Mouse (Mus musculus) CH12.LX (cell line): Measurements from ENCODE around the gene Eif4g3. TPM values are rescaled to one million over a fixed set of nuclear protein-coding genes. Genes with fewer than 3 reads are reported as not detected.
A peak's percentile ranks its signal among the peaks of the same experiment; 100 is the strongest.

Experiments
- DNase-seq: peaks from one replicate; pipeline ENCODE4 v3.0.0-alpha.2; 2013; ENCODE audit errors: extremely low read depth
- H3K27ac ChIP-seq: 2 replicates; pipeline ENCODE4 v1.5.1; 2012; ENCODE audit warnings: low read depth, mild to moderate bottlenecking, control low read depth, moderate library complexity; ENCODE audit not compliant: insufficient read depth
- H3K27me3 ChIP-seq: replicated peaks from 2 replicates; pipeline ENCODE3; 2012; ENCODE audit warnings: inconsistent platforms
- H3K36me3 ChIP-seq, 2 experiments: replicated peaks in 1 of 2; 2 replicates each; pipeline versions ENCODE3 to v1.6.1; 2012; ENCODE audit warnings: inconsistent platforms in 1 of 2, low read length in 1 of 2, mild to moderate bottlenecking in 1 of 2, mixed read lengths in 1 of 2, moderate library complexity in 1 of 2; ENCODE audit not compliant: control insufficient read depth in 1 of 2, insufficient read depth in 1 of 2
- H3K4me1 ChIP-seq, 2 experiments: 2 replicates each; pipeline ENCODE4 v1.6.1; 2012; ENCODE audit warnings: inconsistent platforms in 1 of 2, moderate library complexity in 1 of 2; ENCODE audit not compliant: insufficient read depth in 2 of 2, control insufficient read depth in 1 of 2
- H3K4me2 ChIP-seq: 2 replicates; pipeline ENCODE4 v1.6.1; 2012; ENCODE audit warnings: low read depth, mild to moderate bottlenecking, control low read depth; ENCODE audit not compliant: poor library complexity, insufficient read depth, severe bottlenecking
- H3K4me3 ChIP-seq, 3 experiments: fragments of 150-350 bp in 1 of 3; sonication (generic) in 1 of 3; replicated peaks in 1 of 3; 2 replicates each; pipeline versions ENCODE3 to v1.5.1; 2011 to 2012; ENCODE audit warnings: low read depth in 2 of 3, low read length in 2 of 3, mild to moderate bottlenecking in 2 of 3, moderate library complexity in 2 of 3, control low read depth in 1 of 3, improper control_type of control experiment in 1 of 3, inconsistent platforms in 1 of 3, mixed read lengths in 1 of 3; ENCODE audit not compliant: poor library complexity in 1 of 3
- H3K79me2 ChIP-seq: replicated peaks from 2 replicates; pipeline ENCODE4 v1.6.1; 2012; ENCODE audit warnings: mild to moderate bottlenecking, moderate library complexity; ENCODE audit not compliant: control insufficient read depth, poor library complexity, insufficient read depth, severe bottlenecking; ENCODE audit errors: extremely low read depth
- H3K9ac ChIP-seq: 2 replicates; pipeline ENCODE4 v1.6.1; 2012; ENCODE audit warnings: low read depth, mild to moderate bottlenecking, control low read depth, moderate library complexity; ENCODE audit not compliant: insufficient read depth
- H3K9me3 ChIP-seq: replicated peaks from 2 replicates; pipeline ENCODE3; 2012; ENCODE audit warnings: low read length, inconsistent platforms, mixed read lengths
- CTCF ChIP-seq, 2 experiments: IDR thresholded peaks in 1 of 2; conservative IDR thresholded peaks in 1 of 2; 2 replicates each; pipeline ENCODE4 v1.5.1; 2011 to 2012; ENCODE audit warnings: low read depth in 2 of 2, low read length in 2 of 2, improper control_type of control experiment in 1 of 2, inconsistent platforms in 1 of 2, mild to moderate bottlenecking in 1 of 2, moderate library complexity in 1 of 2
- E2F4 ChIP-seq: IDR thresholded peaks from 2 replicates; pipeline ENCODE4 v1.6.1; 2011; ENCODE audit warnings: low read depth, low read length, improper control_type of control experiment; ENCODE audit not compliant: insufficient replicate concordance
- EP300 ChIP-seq: IDR thresholded peaks from 2 replicates; pipeline ENCODE4 v1.6.1; 2011; ENCODE audit warnings: low read length, improper control_type of control experiment
- ETS1 ChIP-seq: conservative IDR thresholded peaks from 2 replicates; pipeline ENCODE4 v1.6.1; 2012; ENCODE audit warnings: low read depth, mild to moderate bottlenecking, inconsistent platforms, low read length, improper control_type of control experiment, moderate library complexity
- GABPA ChIP-seq: IDR thresholded peaks from 2 replicates; pipeline ENCODE4 v1.6.1; 2012; ENCODE audit warnings: low read depth, low read length, improper control_type of control experiment, inconsistent platforms; ENCODE audit not compliant: insufficient replicate concordance
- HCFC1 ChIP-seq: IDR thresholded peaks from 2 replicates; pipeline ENCODE4 v1.6.1; 2012; ENCODE audit warnings: low read depth, mild to moderate bottlenecking, inconsistent platforms, low read length, improper control_type of control experiment
- IRF4 ChIP-seq: IDR thresholded peaks from 2 replicates; pipeline ENCODE4 v1.6.1; 2014; ENCODE audit warnings: low read depth, mild to moderate bottlenecking, inconsistent platforms, low read length, improper control_type of control experiment
- JUN ChIP-seq: IDR thresholded peaks from 2 replicates; pipeline ENCODE4 v1.6.1; 2011; ENCODE audit warnings: low read depth, mild to moderate bottlenecking, low read length, improper control_type of control experiment, moderate library complexity; ENCODE audit not compliant: insufficient read depth
- JUND ChIP-seq: conservative IDR thresholded peaks from 2 replicates; pipeline ENCODE4 v1.6.1; 2011; ENCODE audit warnings: low read depth, low read length, improper control_type of control experiment
- MAFK ChIP-seq: IDR thresholded peaks from 2 replicates; pipeline ENCODE4 v1.6.1; 2011; ENCODE audit warnings: low read length, improper control_type of control experiment; ENCODE audit not compliant: insufficient replicate concordance
- MYC ChIP-seq: IDR thresholded peaks from 2 replicates; pipeline ENCODE4 v1.6.1; 2011; ENCODE audit warnings: low read depth, mild to moderate bottlenecking, improper control_type of control experiment, low read length
- NRF1 ChIP-seq: IDR thresholded peaks from 2 replicates; pipeline ENCODE4 v1.6.1; 2014; ENCODE audit warnings: low read depth, mild to moderate bottlenecking, inconsistent platforms, low read length, improper control_type of control experiment, moderate library complexity
- POLR2A ChIP-seq: IDR thresholded peaks from 2 replicates; pipeline ENCODE4 v1.6.1; 2011; ENCODE audit warnings: low read depth, mild to moderate bottlenecking, improper control_type of control experiment, low read length
- POLR2AphosphoS2 ChIP-seq: IDR thresholded peaks from 2 replicates; pipeline ENCODE4 v1.6.1; 2011; ENCODE audit warnings: low read depth, low read length, improper control_type of control experiment
- RAD21 ChIP-seq: IDR thresholded peaks from 2 replicates; pipeline ENCODE4 v1.6.1; 2011; ENCODE audit warnings: low read depth, mild to moderate bottlenecking, low read length, improper control_type of control experiment, moderate library complexity
- SMC3 ChIP-seq: IDR thresholded peaks from 2 replicates; pipeline ENCODE4 v1.6.1; 2011; ENCODE audit warnings: low read depth, low read length, improper control_type of control experiment
- UBTF ChIP-seq: IDR thresholded peaks from 2 replicates; pipeline ENCODE4 v1.6.1; 2012; ENCODE audit warnings: low read depth, mild to moderate bottlenecking, inconsistent platforms, low read length, improper control_type of control experiment, moderate library complexity
- USF2 ChIP-seq: conservative IDR thresholded peaks from 2 replicates; pipeline ENCODE4 v1.6.1; 2011; ENCODE audit warnings: low read depth, low read length, improper control_type of control experiment
- dilution Hi-C: fragments of 300-500 bp; cut with MboI; formaldehyde crosslinking; loops from 2 replicates; pipeline ENCODE4 v1.14.3; 2020; ENCODE audit warnings: low sequenced_read_pairs; ENCODE audit not compliant: extremely low pct_unique_long_range_greater_than_20kb, extremely low pct_ligation_motif_present
- in situ Hi-C: fragments of 300-500 bp; cut with MboI; formaldehyde crosslinking; loops from 3 replicates; pipeline ENCODE4 v1.14.3; 2019; ENCODE audit warnings: low sequenced_read_pairs, low pct_ligation_motif_present, low pct_unique_long_range_greater_than_20kb, mixed read lengths
- polyA plus RNA-seq: library from polyadenylated mRNA; unstranded; fragments of >175 nt; gene quantifications from 2 replicates; pipeline ENCODE4 v1.2.1, GENCODE M21; 2012; ENCODE audit warnings: low read depth; ENCODE audit not compliant: insufficient read length
- total RNA-seq, 2 experiments: library from RNA; depleted of rRNA; stranded (reverse); fragments of 300-350 nt in 1 of 2; fragments of >200 nt in 1 of 2; gene quantifications; 2 replicates each; pipeline ENCODE4 v1.2.3; 2012 to 2014

Eif4g3 gene
- total and polyA plus RNA-seq, 3 experiments: 10.8 to 47.2 (median 24.0) TPM

DNA sequence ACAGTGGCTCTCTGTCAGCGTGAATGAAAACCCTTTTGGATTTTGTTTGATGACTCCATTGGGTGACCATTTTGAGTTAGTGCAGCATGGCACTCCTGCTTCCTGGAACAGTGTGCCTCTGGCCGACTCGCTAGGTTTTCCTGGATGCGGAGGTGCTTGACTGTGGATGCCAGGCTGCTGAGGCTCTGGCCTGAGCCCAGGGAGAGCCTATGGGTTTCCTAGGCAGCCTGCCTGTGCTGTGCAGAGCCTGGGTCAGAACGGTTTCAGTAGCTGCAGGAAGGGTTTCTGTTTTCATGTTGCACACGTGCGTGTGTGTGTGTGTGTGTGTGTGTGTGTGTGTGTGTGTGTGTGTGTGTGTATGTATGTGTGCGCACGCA is 46.4 kb downstream of the Eif4g3 start:
- H3K4me3 ChIP-seq: no peak overlapping the region
- H3K36me3 ChIP-seq: peaks cover 32 to 83% of the 10 kb centered on the region in 2 experiments
- in situ Hi-C loops: no loop called here
- peaks cover 0 to 3% of the 10 kb centered on the region in 2 experiments; a peak in 1 of 4 replicates for H3K4me1 ChIP-seq
- no peaks in the 10 kb centered on the region for H3K9me3 ChIP-seq
- TF ChIP-seq NRF1 (no peak), POLR2A (no peak), UBTF (no peak), MYC (no peak), HCFC1 (no peak), USF2 (no peak)
- peaks cover 6% of the 10 kb centered on the region; the same call in 1 of the 2 replicates for H3K79me2 ChIP-seq
- no peak for DNase-seq
- dilution Hi-C loops: no loop called here
- no peak overlapping the region for H3K27ac ChIP-seq
- H3K9ac ChIP-seq: no peak overlapping the region
- no peak overlapping the region for H3K4me2 ChIP-seq
- H3K27me3 ChIP-seq: no peaks in the 10 kb centered on the region

DNA sequence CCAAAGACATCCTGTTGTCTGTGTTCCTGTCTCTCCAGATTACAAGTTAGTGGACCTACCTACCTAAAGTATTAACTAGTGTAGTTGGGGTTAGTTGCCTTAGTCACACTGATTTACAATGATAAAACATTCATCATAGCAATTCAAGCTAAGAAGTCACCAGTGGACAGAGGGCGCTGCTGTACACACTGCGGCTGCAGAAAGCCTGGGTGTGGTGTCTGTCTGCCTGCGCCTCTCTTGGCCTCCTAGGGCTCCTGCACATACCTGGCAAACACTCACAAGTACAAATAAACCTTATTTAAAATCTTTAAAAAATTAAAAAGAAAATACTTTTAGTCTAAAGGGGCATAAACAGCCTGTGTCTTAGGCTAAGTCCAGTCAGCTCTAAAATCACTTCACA is 47.8 kb downstream of the Eif4g3 start:
- dilution Hi-C loops: no loop called here

DNA sequence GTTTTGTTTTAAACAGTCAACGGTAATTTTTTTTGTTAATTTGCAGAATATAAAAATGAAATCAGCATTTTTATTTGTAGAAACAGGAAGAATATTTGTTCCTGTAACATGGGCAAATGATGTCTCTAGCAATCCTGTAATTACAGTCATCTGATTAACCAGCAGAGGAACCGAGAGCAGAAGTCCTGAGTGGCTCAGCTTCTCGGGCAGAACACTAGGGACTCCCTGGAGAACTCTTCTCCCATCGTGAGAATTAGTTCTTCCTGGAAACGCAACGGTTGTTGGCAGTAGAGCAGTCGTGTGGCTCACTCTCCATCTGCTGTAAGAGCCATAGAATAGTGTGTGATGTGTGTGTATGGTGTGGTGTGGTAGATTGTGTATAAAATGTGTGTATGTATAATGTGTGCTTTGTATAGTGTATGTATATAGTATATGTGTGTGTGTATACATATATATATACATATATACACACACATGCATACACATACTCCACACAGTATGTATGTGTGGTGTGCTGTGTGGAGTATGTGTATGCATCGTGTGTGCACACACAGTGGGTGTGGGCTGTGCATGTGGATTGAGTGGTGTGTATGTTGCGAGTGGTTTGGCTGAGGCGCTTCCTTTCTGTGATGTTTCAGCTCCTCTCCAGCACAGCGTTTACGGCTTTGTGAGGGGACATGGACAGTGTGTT is 48.9 kb downstream of the Eif4g3 start:
- H3K27me3 ChIP-seq: no peaks in the 10 kb centered on the region
- TF ChIP-seq MAFK (no peak), JUN (no peak), GABPA (no peak), SMC3 (no peak), RAD21 (no peak), EP300 (no peak), JUND (no peak), IRF4 (no peak), ETS1 (no peak), POLR2AphosphoS2 (no peak)
- peaks cover 8% of the 10 kb centered on the region for H3K9me3 ChIP-seq
- peaks cover 42 to 82% of the 10 kb centered on the region in 2 experiments for H3K36me3 ChIP-seq
- H3K9ac ChIP-seq: no peak overlapping the region
- H3K79me2 ChIP-seq: peaks cover 3% of the 10 kb centered on the region; the same call in 1 of the 2 replicates
- H3K4me2 ChIP-seq: no peak overlapping the region
- dilution Hi-C loops (no loop called here), in situ Hi-C loops (no loop called here)
- DNase-seq: no peak
- H3K4me3 ChIP-seq: no peak overlapping the region
- no peak overlapping the region for H3K27ac ChIP-seq
- H3K4me1 ChIP-seq: peaks cover 0 to 3% of the 10 kb centered on the region in 2 experiments; a peak in 1 of 4 replicates

More for the DNA sequence above, 47.8 kb downstream of the Eif4g3 start:
- Histone ChIP-seq H3K9ac (no peak overlapping the region), H3K4me2 (no peak overlapping the region), H3K4me3 (no peak overlapping the region), H3K27ac (no peak overlapping the region), H3K4me1 (peaks cover 0 to 3% of the 10 kb centered on the region in 2 experiments; a peak in 1 of 4 replicates), H3K36me3 (peaks cover 38 to 82% of the 10 kb centered on the region in 2 experiments), H3K27me3 (no peaks in the 10 kb centered on the region), H3K9me3 (peaks cover 8% of the 10 kb centered on the region), H3K79me2 (peaks cover 6% of the 10 kb centered on the region; the same call in 1 of the 2 replicates)
- in situ Hi-C loops: no loop called here
- no peak for TF ChIP-seq E2F4
- peak in 1 of 2 experiments; percentile 22; a peak in 2 of 4 replicates for TF ChIP-seq CTCF (conservative IDR thresholded peaks at IDR 0.05 in 1 of 2, IDR thresholded peaks at IDR 0.05 in 1 of 2; ENCODE audit: low read depth in 2 of 2, low read length in 2 of 2)
- TF ChIP-seq HCFC1: no peak
- no peak for DNase-seq
